Mouse (Mus musculus) G1E-ER4 (cell line): ENCODE measurements around the gene Ehbp1. TPM values are rescaled to one million over a fixed set of nuclear protein-coding genes. Genes with fewer than 3 reads are reported as not detected.

Experiments
- GATA1 ChIP-seq: IDR thresholded peaks from one replicate; pipeline ENCODE4 v1.8.0; 2012; ENCODE audit warnings: low read length, inconsistent platforms
- polyA plus RNA-seq: library from polyadenylated mRNA; stranded (reverse); fragments of >175 nt; gene quantifications from 2 replicates; pipeline ENCODE4 v1.2.3, GENCODE M21; 2012

Ehbp1 gene
- polyA plus RNA-seq, 1 experiment, result 0.84 TPM

- no peak for TF ChIP-seq GATA1
Observed at GRCm38 (mm10) chr11:22055908-22056307, 286.2 kb downstream of the Ehbp1 start.

- peak; percentile 69 for TF ChIP-seq GATA1
Observed at GRCm38 (mm10) chr11:22053034-22053668, 288.9 kb downstream of the Ehbp1 start.

GRCm38 (mm10) chr11:22050864-22051263 lies 291.2 kb downstream of the Ehbp1 start:
- TF ChIP-seq GATA1, result no peak

- no peak for TF ChIP-seq GATA1
Observed at GRCm38 (mm10) chr11:22039854-22040426, 302.2 kb downstream of the Ehbp1 start.

GRCm38 (mm10) chr11:22034564-22035105 lies 307.5 kb downstream of the Ehbp1 start:
- TF ChIP-seq GATA1, result no peak

GRCm38 (mm10) chr11:22033582-22033981 lies 308.5 kb downstream of the Ehbp1 start:
- no peak for TF ChIP-seq GATA1

GRCm38 (mm10) chr11:22020602-22021001 lies 321.5 kb downstream of the Ehbp1 start:
- TF ChIP-seq GATA1, result no peak

GRCm38 (mm10) chr11:22017444-22017843 lies 324.6 kb downstream of the Ehbp1 start:
- TF ChIP-seq GATA1, result no peak

GRCm38 (mm10) chr11:22016341-22016740 lies 325.8 kb downstream of the Ehbp1 start:
- no peak for TF ChIP-seq GATA1

- no peak for TF ChIP-seq GATA1
Observed at GRCm38 (mm10) chr11:22008817-22009216, 333.3 kb downstream of the Ehbp1 start.

DNA sequence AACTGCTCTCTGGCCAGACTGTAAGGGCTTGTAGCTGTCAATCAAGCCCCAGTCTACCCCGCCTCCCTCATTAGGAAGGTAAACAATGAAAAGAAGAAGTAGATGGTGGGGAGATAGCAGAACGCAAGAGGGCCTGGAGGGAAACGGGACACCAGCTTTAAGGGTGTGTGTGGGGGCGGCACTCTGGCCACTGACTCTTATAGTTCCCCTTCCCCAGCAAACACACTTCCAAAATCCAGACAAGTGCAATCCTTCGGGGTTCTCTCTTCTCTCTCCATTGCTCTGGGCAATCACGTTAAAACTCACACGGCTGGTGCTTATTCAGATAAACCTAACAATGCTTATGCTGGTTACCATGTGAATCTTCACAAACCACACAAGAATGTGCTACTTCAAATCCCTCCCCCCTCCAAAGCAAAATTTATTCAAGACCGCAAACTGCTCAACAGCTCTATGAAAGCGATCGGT lies 333.9 kb downstream of the Ehbp1 start:
- no peak for TF ChIP-seq GATA1

GRCm38 (mm10) chr11:22007781-22008110 lies 334.3 kb downstream of the Ehbp1 start:
- TF ChIP-seq GATA1, result no peak

GRCm38 (mm10) chr11:22007088-22007780 lies 334.9 kb downstream of the Ehbp1 start:
- no peak for TF ChIP-seq GATA1

DNA sequence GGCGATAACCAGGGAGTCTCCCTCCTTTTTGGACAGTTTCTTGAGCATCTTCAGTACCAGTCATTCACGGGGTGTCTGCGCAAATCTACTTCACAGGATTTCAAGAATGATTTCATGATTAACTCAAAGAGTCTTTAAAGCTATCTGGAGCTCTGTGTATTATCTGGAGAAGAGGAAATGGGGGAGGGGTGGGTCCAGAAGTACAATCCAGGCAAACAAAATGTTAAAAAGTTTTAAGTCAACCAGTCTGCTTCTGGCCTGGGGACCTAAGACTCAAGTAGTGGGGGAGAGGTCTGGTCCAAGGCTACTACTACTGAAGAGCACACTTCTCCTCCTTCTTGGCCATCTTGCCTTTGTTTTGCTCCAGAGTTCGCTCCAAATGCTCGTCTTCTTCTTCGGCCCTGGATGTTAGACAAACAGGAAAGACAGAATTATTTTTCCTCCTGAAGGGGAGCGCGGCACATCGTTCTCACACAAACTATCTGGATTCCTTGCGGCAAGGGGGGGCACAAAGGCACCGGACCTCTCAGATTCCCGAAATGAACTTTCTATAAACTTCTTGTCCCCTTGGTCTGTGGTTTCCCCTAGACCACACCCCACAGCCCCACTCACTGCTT lies 335.5 kb downstream of the Ehbp1 start:
- no peak for TF ChIP-seq GATA1

DNA sequence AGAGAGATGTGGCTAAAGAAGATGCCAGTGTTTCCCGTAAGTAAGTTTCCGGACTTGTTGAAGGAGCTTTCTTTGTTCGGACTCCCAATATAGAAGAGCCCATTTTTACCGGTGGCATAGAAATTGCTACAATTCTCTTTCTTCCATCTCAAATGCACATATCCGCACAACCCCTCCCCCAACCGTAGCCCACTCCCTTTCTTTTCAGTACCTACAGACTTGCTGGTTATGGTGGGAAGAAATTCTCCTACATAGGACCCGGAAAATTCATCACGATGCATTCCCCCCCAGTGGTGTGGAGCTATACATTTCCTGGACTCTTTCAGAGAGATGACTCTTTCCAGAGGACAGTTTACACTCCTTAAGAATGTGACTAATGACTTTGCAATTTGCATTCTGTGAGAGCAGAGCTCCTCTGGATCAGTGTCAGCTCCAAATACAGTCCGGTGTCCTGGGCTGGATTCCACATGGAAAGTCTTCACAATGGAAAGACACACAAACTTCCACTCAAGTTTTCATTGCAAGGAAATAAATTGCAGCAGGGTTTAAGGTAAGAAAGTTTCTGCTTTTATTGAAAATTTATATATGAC lies 336.7 kb downstream of the Ehbp1 start:
- no peak for TF ChIP-seq GATA1
